Comparison of ENCODE assay signal across 8 mouse cellular contexts in genomic region chr14:60177614-60178570, GRCm38 (mm10). TPM values are rescaled to one million over a fixed set of nuclear protein-coding genes. Genes with fewer than 3 reads are reported as not detected.
DNase-seq lines count a peak whose midpoint lies in the region; ATAC-seq and TF ChIP-seq lines count a peak whose summit lies in the region.

No protein-coding gene starts in this region.

- DNase-seq in cerebellum, adult 18-20 months, result peak; percentile 13 to 54
- DNase-seq in cerebellum, postnatal 25 days, result no peak
- peak; percentile 1 for DNase-seq in ovary, postnatal 14 days (ENCODE audit: low spot score)
- DNase-seq in ovary, adult 18-20 months (ENCODE audit: low spot score), result no peak
- peak; percentile 62 to 71 for DNase-seq in left cerebral cortex, postnatal 25 days (ENCODE audit: low spot score in 2 of 2)
- no peak for DNase-seq in midbrain, postnatal 0 days (ENCODE audit: low spot score)
- DNase-seq in spleen, postnatal 36 days (ENCODE audit: low spot score in 2 of 2), result no peak

- no peaks in the 10 kb centered on the region for H3K36me3 ChIP-seq in forebrain, embryonic 15.5 days
- H3K36me3 ChIP-seq in midbrain, postnatal 0 days (ENCODE audit: insufficient read depth, low read length), result no peaks in the 10 kb centered on the region

- peak; percentile 78 for ATAC-seq in forebrain, embryonic 15.5 days (replicated peaks)
- peak; percentile 1; the same call in 1 of the 2 replicates for ATAC-seq in midbrain, postnatal 0 days (ENCODE audit: low FRiP score)

- H3K9ac ChIP-seq in forebrain, embryonic 15.5 days (replicated peaks), result peak overlapping the region; percentile 76
- H3K9ac ChIP-seq in midbrain, postnatal 0 days (replicated peaks; ENCODE audit: low read length, poor library complexity, severe bottlenecking), result peak overlapping the region; percentile 95

- no peak for TF ChIP-seq CTCF in midbrain, postnatal 0 days (IDR thresholded peaks at IDR 0.05)

- peaks cover 6% of the 10 kb centered on the region; the same call in 1 of the 2 replicates for H3K27me3 ChIP-seq in forebrain, embryonic 15.5 days
- H3K27me3 ChIP-seq in midbrain, postnatal 0 days (ENCODE audit: insufficient read depth, low read length), result no peaks in the 10 kb centered on the region

- H3K4me1 ChIP-seq in forebrain, embryonic 15.5 days, result peaks cover 17% of the 10 kb centered on the region
- H3K4me1 ChIP-seq in midbrain, postnatal 0 days (ENCODE audit: insufficient read depth, low read length), result peaks cover 7% of the 10 kb centered on the region

- peak overlapping the region; percentile 88 for H3K27ac ChIP-seq in forebrain, embryonic 15.5 days (replicated peaks)
- H3K27ac ChIP-seq in midbrain, postnatal 0 days (ENCODE audit: low read depth, low read length), result peak overlapping the region; percentile 93

- intact Hi-C loops in left cerebral cortex, postnatal 25 days (cut with DNase I), result loop anchor here (1.0 to 2.0 kb wide), 2 partner anchors 73 to 152 kb away; partner anchors contain the start of genes Gm49336 and Nupl1

- H3K4me3 ChIP-seq in forebrain, embryonic 15.5 days, result peak overlapping the region; percentile 92
- peak overlapping the region; percentile 77 for H3K4me3 ChIP-seq in midbrain, postnatal 0 days (ENCODE audit: low read depth, low read length)

- no peaks in the 10 kb centered on the region for H3K9me3 ChIP-seq in forebrain, embryonic 15.5 days
- H3K9me3 ChIP-seq in midbrain, postnatal 0 days (ENCODE audit: low read length), result no peaks in the 10 kb centered on the region

- WGBS in forebrain, embryonic 15.5 days, result 19% methylated on average over 37 of the region's 37 CpGs
- WGBS in midbrain, postnatal 0 days, result 17% methylated on average over 35 of the region's 37 CpGs

- H3K4me2 ChIP-seq in forebrain, embryonic 15.5 days (replicated peaks), result peak overlapping the region; percentile 93
- H3K4me2 ChIP-seq in midbrain, postnatal 0 days (ENCODE audit: low read depth, low read length, poor library complexity, severe bottlenecking), result peak overlapping the region; percentile 86

RNA-seq across cellular contexts. Expression of gene Atp8a2, which starts 19.1 kb away (rescaled TPM):
- polyA plus RNA-seq in forebrain, embryonic 15.5 days (2015; fragmentation: Nextera tagmentation; extraction: Ambion mirVana), result 31.7 and 33.6 TPM in 2 replicates
- 10 to 100 TPM; 63.0 to 71.3 TPM for total RNA-seq in left cerebral cortex, postnatal 25 days (2021)
- 65.9 and 81.7 TPM in 2 replicates for total RNA-seq in midbrain, postnatal 0 days (2014; rRNA removed)
- 36.0 and 43.0 TPM in 2 replicates for polyA plus RNA-seq in midbrain, postnatal 0 days (2015; fragmentation: Nextera tagmentation; extraction: Ambion mirVana)

Comparison
In these comparisons a context has a peak if more than half of its experiments do, and no peak if none do; other contexts are left out.
1. DNase-seq: peak in cerebellum, adult 18-20 months (2 of 2), ovary, postnatal 14 days (single experiment) and left cerebral cortex, postnatal 25 days (2 of 2); none in cerebellum, postnatal 25 days (0 of 2), ovary, adult 18-20 months (single experiment), midbrain, postnatal 0 days (single experiment) and spleen, postnatal 36 days (0 of 2).